Mouse (Mus musculus): ENCODE results near the gene Tuba8.

- TF ChIP-seq POLR2A (IDR thresholded peaks at IDR 0.05; ENCODE audit: extremely low read depth, insufficient read depth, low read length) (no peak), CTCF (IDR thresholded peaks at IDR 0.05; ENCODE audit: extremely low read depth, insufficient read depth, low read length) (no peak)
These were observed 30.6 kb upstream of the Tuba8 start for GRCm38 (mm10) chr6:121179846-121180245.

Measured in cortical plate, adult 2 months (tissue).